Mouse (Mus musculus): ENCODE results near the gene Stk38. TPM values are rescaled to one million over a fixed set of nuclear protein-coding genes. Genes with fewer than 3 reads are reported as not detected.

Gene Stk38
- total and polyA plus RNA-seq, 3 experiments = 14.4 to 290 (median 49.3) TPM

Other genes starting within 250 kb of the Stk38 start
- 0.04 TPM in 1 of 2 replicates, not detected in the other for gene Mapk13, start 238.7 kb downstream of the Stk38 start, total RNA-seq (2012; rRNA removed)
- gene Mapk13, start 238.7 kb downstream of the Stk38 start, polyA plus RNA-seq (2012; ENCODE audit: insufficient read depth in 1 of 2, insufficient read length in 2 of 2, low read depth in 1 of 2, low replicate concordance in 2 of 2, missing spikeins in 1 of 2) = 1 to 10 TPM in 1 of 2 experiments, not detected in 1; 1.4 TPM
- 1.7 and 2.5 TPM in 2 replicates for gene Brpf3, start 206.9 kb downstream of the Stk38 start, total RNA-seq (2012; rRNA removed)
- gene Brpf3, start 206.9 kb downstream of the Stk38 start, polyA plus RNA-seq (2012; ENCODE audit: insufficient read depth in 1 of 2, insufficient read length in 2 of 2, low read depth in 1 of 2, low replicate concordance in 2 of 2, missing spikeins in 1 of 2) = 10 to 100 TPM in 1 of 2 experiments, not detected in 1; 23.7 TPM
- 0.08 TPM in 1 of 2 replicates, not detected in the other for gene Pnpla1, start 149.6 kb downstream of the Stk38 start, total RNA-seq (2012; rRNA removed)
- gene Pnpla1, start 149.6 kb downstream of the Stk38 start, polyA plus RNA-seq (2012; ENCODE audit: insufficient read depth in 1 of 2, insufficient read length in 2 of 2, low read depth in 1 of 2, low replicate concordance in 2 of 2, missing spikeins in 1 of 2) = under 1 TPM in 1 of 2 experiments, not detected in 1; 0.38 TPM
- gene 4930539E08Rik, start 92.7 kb downstream of the Stk38 start, total RNA-seq (2012; rRNA removed) = 0.04 TPM in 1 of 2 replicates, not detected in the other
- under 1 TPM in 1 of 2 experiments, not detected in 1; 0.01 TPM for gene 4930539E08Rik, start 92.7 kb downstream of the Stk38 start, polyA plus RNA-seq (2012; ENCODE audit: insufficient read depth in 1 of 2, insufficient read length in 2 of 2, low read depth in 1 of 2, low replicate concordance in 2 of 2, missing spikeins in 1 of 2)
- not detected in 2 replicates for gene Pxt1, start 64.2 kb downstream of the Stk38 start, total RNA-seq (2012; rRNA removed)
- not detected for gene Pxt1, start 64.2 kb downstream of the Stk38 start, polyA plus RNA-seq (2012; ENCODE audit: insufficient read depth in 1 of 2, insufficient read length in 2 of 2, low read depth in 1 of 2, low replicate concordance in 2 of 2, missing spikeins in 1 of 2)
- gene Kctd20, start 56.0 kb downstream of the Stk38 start, total RNA-seq (2012; rRNA removed) = 39.1 and 41.8 TPM in 2 replicates
- 10 to 100 TPM in 1 of 2 experiments, not detected in 1; 65.4 TPM for gene Kctd20, start 56.0 kb downstream of the Stk38 start, polyA plus RNA-seq (2012; ENCODE audit: insufficient read depth in 1 of 2, insufficient read length in 2 of 2, low read depth in 1 of 2, low replicate concordance in 2 of 2, missing spikeins in 1 of 2)
- 312 and 367 TPM in 2 replicates for gene Srsf3, start 24.6 kb upstream of the Stk38 start, total RNA-seq (2012; rRNA removed)
- 100 to 1,000 TPM; 326 to 556 TPM for gene Srsf3, start 24.6 kb upstream of the Stk38 start, polyA plus RNA-seq (2012; ENCODE audit: insufficient read depth in 1 of 2, insufficient read length in 2 of 2, low read depth in 1 of 2, low replicate concordance in 2 of 2, missing spikeins in 1 of 2)
- 2.0 and 2.3 TPM in 2 replicates for gene Cdkn1a, start 83.0 kb upstream of the Stk38 start, total RNA-seq (2012; rRNA removed)
- 10 to 100 TPM in 1 of 2 experiments, not detected in 1; 21.0 TPM for gene Cdkn1a, start 83.0 kb upstream of the Stk38 start, polyA plus RNA-seq (2012; ENCODE audit: insufficient read depth in 1 of 2, insufficient read length in 2 of 2, low read depth in 1 of 2, low replicate concordance in 2 of 2, missing spikeins in 1 of 2)
- gene Rab44, start 106.2 kb upstream of the Stk38 start, total RNA-seq (2012; rRNA removed) = 5.4 and 9.5 TPM in 2 replicates
- 1 to 10 TPM in 1 of 2 experiments, not detected in 1; 7.0 TPM for gene Rab44, start 106.2 kb upstream of the Stk38 start, polyA plus RNA-seq (2012; ENCODE audit: insufficient read depth in 1 of 2, insufficient read length in 2 of 2, low read depth in 1 of 2, low replicate concordance in 2 of 2, missing spikeins in 1 of 2)
- 0.19 and 0.20 TPM in 2 replicates for gene Cpne5, start 230.2 kb upstream of the Stk38 start, total RNA-seq (2012; rRNA removed)
- 1 to 10 TPM in 1 of 2 experiments, not detected in 1; 1.0 TPM for gene Cpne5, start 230.2 kb upstream of the Stk38 start, polyA plus RNA-seq (2012; ENCODE audit: insufficient read depth in 1 of 2, insufficient read length in 2 of 2, low read depth in 1 of 2, low replicate concordance in 2 of 2, missing spikeins in 1 of 2)